Mouse (Mus musculus): ENCODE results near the gene Mrpl51.

DNA sequence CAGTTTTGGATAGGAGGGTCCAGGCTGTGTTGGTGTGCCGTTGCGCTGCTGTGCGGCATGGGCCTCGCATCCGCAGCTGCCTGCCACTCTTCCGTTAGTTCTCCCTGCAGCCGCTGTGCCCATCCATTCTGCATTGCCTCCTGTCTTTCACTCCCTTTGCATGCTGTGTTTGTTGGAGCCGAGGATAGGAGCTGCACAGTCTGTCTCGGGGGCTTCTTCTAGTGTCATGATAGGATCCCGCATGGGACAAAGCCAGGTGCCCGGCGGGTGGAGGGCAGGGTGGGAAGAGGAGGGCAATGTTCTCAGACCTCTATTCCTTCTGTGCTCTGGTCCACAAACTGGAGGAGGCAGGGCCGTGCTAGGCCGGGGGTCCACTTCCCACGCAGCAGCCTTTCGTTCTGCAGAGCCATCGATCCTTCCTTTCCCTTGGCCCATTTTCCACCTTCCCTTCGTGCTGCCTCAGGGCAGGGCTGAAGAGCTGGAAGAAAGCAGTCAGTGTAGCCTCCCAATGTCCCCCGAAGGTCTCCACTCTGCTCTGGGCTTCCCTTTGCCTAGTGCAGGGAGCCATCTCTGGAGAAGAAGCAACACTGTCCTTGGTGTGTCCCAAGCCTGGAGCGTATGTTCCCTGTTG, 29.6 kb downstream of the Mrpl51 start:
- TF ChIP-seq CTCF (IDR thresholded peaks at IDR 0.05; ENCODE audit: low read depth, low read length) (no peak), POLR2A (IDR thresholded peaks at IDR 0.05; ENCODE audit: extremely low read depth, insufficient read depth, low read length) (no peak)

All from liver, adult 2 months (tissue).